Mouse (Mus musculus) ES-E14 (cell line): Measurements from ENCODE around the gene Tac2. TPM values are rescaled to one million over a fixed set of nuclear protein-coding genes. Genes with fewer than 3 reads are reported as not detected.
A peak's percentile ranks its signal among the peaks of the same experiment; 100 is the strongest.

Experiments
- DNase-seq: peaks from one replicate; pipeline ENCODE4 v3.0.0-alpha.2; 2013; ENCODE audit warnings: low read depth, low spot score
- H3K27ac ChIP-seq: 2 replicates; pipeline ENCODE4 v1.5.1; 2012; ENCODE audit warnings: low read depth, mild to moderate bottlenecking, low read length, moderate library complexity, mixed read lengths; ENCODE audit not compliant: poor library complexity, insufficient read depth, severe bottlenecking
- H3K36me3 ChIP-seq: 2 replicates; pipeline ENCODE4 v1.6.1; 2012; ENCODE audit warnings: mild to moderate bottlenecking, low read length, moderate library complexity, mixed read lengths; ENCODE audit not compliant: control insufficient read depth, poor library complexity, insufficient read depth, severe bottlenecking
- H3K4me1 ChIP-seq, 2 experiments: fragments of 150-350 bp in 1 of 2; sonication (generic) in 1 of 2; 2 replicates each; pipeline ENCODE4 v1.6.1; 2012; ENCODE audit warnings: low read length in 2 of 2, mild to moderate bottlenecking in 1 of 2, mixed read lengths in 1 of 2; ENCODE audit not compliant: control insufficient read depth in 2 of 2, insufficient read depth in 2 of 2, poor library complexity in 1 of 2
- H3K4me3 ChIP-seq, 2 experiments: fragments of 150-350 bp in 1 of 2; sonication (generic) in 1 of 2; 2 replicates each; pipeline ENCODE4 v1.5.1; 2012; ENCODE audit warnings: low read length in 2 of 2, low read depth in 1 of 2, mild to moderate bottlenecking in 1 of 2, mixed read lengths in 1 of 2; ENCODE audit not compliant: insufficient read depth in 1 of 2, poor library complexity in 1 of 2, severe bottlenecking in 1 of 2
- H3K9ac ChIP-seq: 2 replicates; pipeline ENCODE4 v1.6.1; 2012; ENCODE audit warnings: low read depth, mild to moderate bottlenecking, low read length, mixed read lengths; ENCODE audit not compliant: poor library complexity, insufficient read depth, severe bottlenecking
- H3K9me3 ChIP-seq: fragments of 150-350 bp; sonication (generic); 2 replicates; pipeline ENCODE4 v1.6.1; 2012; ENCODE audit warnings: low read depth, mild to moderate bottlenecking, low read length; ENCODE audit not compliant: control insufficient read depth, insufficient read depth
- CHD2 ChIP-seq: IDR thresholded peaks from 2 replicates; pipeline ENCODE4 v1.6.1; 2014; ENCODE audit warnings: mild to moderate bottlenecking, low read depth, low read length, inconsistent platforms
- HCFC1 ChIP-seq: IDR thresholded peaks from 2 replicates; pipeline ENCODE4 v1.6.1; 2012; ENCODE audit warnings: low read length, inconsistent platforms, borderline replicate concordance; ENCODE audit not compliant: insufficient read depth
- MAFK ChIP-seq: IDR thresholded peaks from 2 replicates; pipeline ENCODE4 v1.6.1; 2014; ENCODE audit warnings: mild to moderate bottlenecking, low read depth, low read length, inconsistent platforms; ENCODE audit not compliant: insufficient read depth
- ZC3H11A ChIP-seq: IDR thresholded peaks from 2 replicates; pipeline ENCODE4 v1.6.1; 2012; ENCODE audit warnings: low read depth, mild to moderate bottlenecking, inconsistent platforms, low read length, borderline replicate concordance
- ZNF384 ChIP-seq: IDR thresholded peaks from 2 replicates; pipeline ENCODE4 v1.6.1; 2012; ENCODE audit warnings: low read depth, low read length, inconsistent platforms
- in situ Hi-C, 2 experiments: fragments of 600-800 bp; cut with MboI; formaldehyde crosslinking; loops; one replicate each; pipeline ENCODE4 v1.15.1; 2025; ENCODE audit warnings: low sequenced_read_pairs in 2 of 2, inconsistent platforms in 1 of 2; ENCODE audit not compliant: unreplicated experiment in 2 of 2
- total RNA-seq: library from RNA; depleted of rRNA; stranded (reverse); fragments of 300-350 nt; gene quantifications from 2 replicates; pipeline ENCODE4 v1.2.3, GENCODE M21; 2012

The Tac2 gene
- total RNA-seq, 1 experiment: 0.45 TPM

DNA sequence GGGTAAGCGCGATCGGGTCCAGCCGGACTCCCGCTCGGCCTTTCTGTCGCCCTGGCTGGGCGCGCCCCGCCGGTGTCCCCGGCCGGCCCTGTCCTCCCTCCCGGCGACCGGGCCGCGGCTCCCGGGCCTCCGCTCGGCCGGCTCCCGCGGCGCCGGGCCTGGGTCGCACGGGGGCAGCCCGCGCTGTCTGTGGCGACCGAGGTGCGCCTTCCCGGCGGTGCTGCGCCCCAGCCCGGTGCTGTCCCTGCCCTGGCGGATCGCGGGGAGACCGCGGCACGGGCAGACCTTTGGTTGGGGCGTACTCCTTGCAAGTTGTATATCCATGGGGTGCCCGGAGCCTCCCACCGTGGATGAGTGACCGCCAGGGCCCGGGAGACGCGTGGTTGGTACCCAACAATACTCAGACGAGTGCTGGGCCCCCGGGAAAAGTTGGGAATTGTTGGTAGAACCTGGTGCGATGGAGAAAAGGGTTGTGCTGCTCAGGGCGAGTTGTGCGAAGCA, 15.4 kb downstream of the Tac2 start:
- no peak for DNase-seq
- peaks cover 28% of the 10 kb centered on the region for H3K36me3 ChIP-seq
- H3K9ac ChIP-seq: peak overlapping the region; percentile 86
- no peak overlapping the region for H3K27ac ChIP-seq
- no peak for TF ChIP-seq ZNF384
- TF ChIP-seq ZC3H11A: no peak
- no peak for TF ChIP-seq MAFK
- no peak for TF ChIP-seq HCFC1
- TF ChIP-seq CHD2: no peak
- H3K9me3 ChIP-seq: no peaks in the 10 kb centered on the region
- peaks cover 0 to 10% of the 10 kb centered on the region in 2 experiments; a peak in 3 of 4 replicates for H3K4me1 ChIP-seq
- peak overlapping the region; percentile 93 to 94 for H3K4me3 ChIP-seq
- in situ Hi-C loops: loop anchor here in 1 of 2 experiments (5.0 to 10.0 kb wide), 2 partner anchors 205 to 268 kb away; partner anchors contain the start of gene Hsd17b6

DNA sequence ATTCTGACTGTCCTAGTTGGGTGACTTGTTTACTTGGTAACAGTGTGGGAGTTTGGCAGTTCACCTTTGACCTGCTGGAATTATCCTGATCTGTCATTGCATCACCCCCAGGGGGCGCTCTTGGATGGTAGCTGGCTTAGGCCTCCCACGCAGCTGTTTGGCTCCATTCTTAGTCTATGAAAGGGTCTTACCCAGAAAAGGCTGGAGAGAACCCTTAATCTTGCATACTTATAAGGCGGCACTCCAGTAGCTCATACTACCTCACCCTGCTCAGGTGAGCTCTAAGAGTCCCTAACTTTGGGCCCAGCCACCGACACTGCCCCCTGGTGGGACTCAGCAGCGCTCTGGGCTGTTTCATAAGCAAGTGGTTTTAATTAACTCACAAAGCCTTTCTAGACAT, 20.4 kb downstream of the Tac2 start:
- no peak overlapping the region for H3K4me3 ChIP-seq
- H3K36me3 ChIP-seq: peaks cover 31% of the 10 kb centered on the region
- no peak overlapping the region for H3K9ac ChIP-seq
- H3K27ac ChIP-seq: no peak overlapping the region
- TF ChIP-seq MAFK: no peak
- TF ChIP-seq CHD2: no peak
- no peak for TF ChIP-seq ZNF384
- TF ChIP-seq ZC3H11A: no peak
- no peak for TF ChIP-seq HCFC1
- DNase-seq: peak; percentile 59
- in situ Hi-C loops: loop anchor here in 1 of 2 experiments (5.0 to 10.0 kb wide), 2 partner anchors 200 to 263 kb away; partner anchors contain the start of gene Hsd17b6
- H3K4me1 ChIP-seq: peaks cover 4 to 27% of the 10 kb centered on the region in 2 experiments
- no peaks in the 10 kb centered on the region for H3K9me3 ChIP-seq

DNA sequence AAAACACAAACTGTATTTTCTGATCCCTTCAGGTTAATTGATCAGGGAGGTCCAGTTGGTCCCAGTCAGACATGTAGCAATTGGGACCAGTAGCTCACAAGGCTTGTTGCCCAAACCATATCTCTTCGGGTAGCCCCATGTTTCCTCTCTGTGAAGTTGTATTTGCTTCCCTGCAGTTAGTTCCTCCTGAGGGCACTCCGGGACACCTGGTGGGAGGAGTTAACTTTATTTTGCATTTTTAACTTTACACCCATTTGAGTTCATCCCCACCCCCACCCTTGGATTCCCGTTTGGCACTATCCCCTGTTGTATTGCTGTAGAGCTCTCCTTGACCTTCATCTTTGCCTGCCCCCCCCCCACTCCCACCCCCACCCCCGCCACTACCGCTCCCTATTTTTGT, 21.6 kb downstream of the Tac2 start:
- H3K9me3 ChIP-seq: no peaks in the 10 kb centered on the region
- H3K9ac ChIP-seq: no peak overlapping the region
- TF ChIP-seq HCFC1: no peak
- TF ChIP-seq ZNF384: no peak
- TF ChIP-seq MAFK: no peak
- H3K36me3 ChIP-seq: peaks cover 31% of the 10 kb centered on the region
- in situ Hi-C loops: loop anchor here in 1 of 2 experiments (10.0 kb wide), 1 partner anchor 199 kb away; no protein-coding TSS in a partner anchor
- H3K27ac ChIP-seq: no peak overlapping the region; the same call in 1 of the 2 replicates
- H3K4me1 ChIP-seq: peaks cover 4 to 37% of the 10 kb centered on the region in 2 experiments; a peak in 3 of 4 replicates
- H3K4me3 ChIP-seq: 0 out of 4 replicates have a peak overlapping the region, but pooled peaks of 1 of the 2 experiments have one; percentile 23
- no peak for DNase-seq

DNA sequence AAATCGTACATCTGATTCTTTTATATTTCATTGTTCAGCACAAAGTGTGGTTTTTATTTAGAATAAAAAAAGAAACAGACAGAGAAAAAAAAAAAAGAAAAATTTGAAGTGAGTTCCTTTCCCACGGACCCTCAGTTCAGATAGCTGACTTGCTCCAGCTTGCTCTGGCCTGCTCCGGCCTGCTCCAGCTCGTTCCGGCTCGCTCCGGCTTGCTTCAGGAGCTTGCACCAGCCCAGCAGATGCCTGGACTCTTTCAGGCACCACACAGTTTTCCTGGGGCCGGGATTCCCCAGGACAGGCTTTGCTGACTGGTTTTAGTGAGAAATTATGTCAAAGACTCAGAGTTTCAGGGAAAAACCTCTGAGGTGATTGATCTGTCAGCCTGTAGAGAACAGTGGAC, 23.0 kb downstream of the Tac2 start:
- in situ Hi-C loops: loop anchor here in 1 of 2 experiments (10.0 kb wide), 1 partner anchor 198 kb away; no protein-coding TSS in a partner anchor
- H3K27ac ChIP-seq: no peak overlapping the region
- no peak for DNase-seq
- H3K4me3 ChIP-seq: no peak overlapping the region
- no peak overlapping the region for H3K9ac ChIP-seq
- TF ChIP-seq ZNF384 (no peak), CHD2 (no peak), MAFK (no peak), ZC3H11A (no peak), HCFC1 (no peak)
- peaks cover 4 to 35% of the 10 kb centered on the region in 2 experiments; a peak in 3 of 4 replicates for H3K4me1 ChIP-seq
- peaks cover 26% of the 10 kb centered on the region; the same call in 1 of the 2 replicates for H3K36me3 ChIP-seq
- H3K9me3 ChIP-seq: no peaks in the 10 kb centered on the region
